Mouse (Mus musculus): ENCODE data around the gene Zbtb45.

GRCm38 (mm10) chr7:12987409-12988189, 22.2 kb downstream of the Zbtb45 start:
- TF ChIP-seq CTCF (IDR thresholded peaks at IDR 0.05) (no peak), EP300 (IDR thresholded peaks at IDR 0.05; ENCODE audit: insufficient read depth, low read depth, low read length) (no peak), POLR2A (IDR thresholded peaks at IDR 0.05; ENCODE audit: insufficient read depth, low read depth, low read length) (no peak)
